Comparison of ENCODE assay signal across 15 mouse cellular contexts in the genomic region with DNA sequence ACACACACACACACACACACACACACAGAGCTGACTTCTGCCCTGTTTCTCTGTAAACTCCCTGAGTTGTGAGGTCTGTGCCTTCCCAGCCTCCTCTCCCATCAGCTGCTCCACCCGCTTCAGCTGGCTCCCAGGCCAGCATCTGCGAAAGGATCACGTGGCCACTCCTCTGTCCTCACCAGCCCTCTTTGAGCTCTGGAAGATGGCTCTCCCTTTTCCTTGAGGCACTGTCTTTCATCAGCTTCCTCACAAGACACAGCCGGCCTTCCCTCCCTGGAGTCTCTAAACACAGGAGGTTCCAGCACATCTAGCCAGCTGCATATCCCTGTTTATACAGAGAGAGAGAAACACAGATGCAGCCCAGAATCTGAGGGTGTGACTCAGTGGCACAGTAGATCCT. TPM values are rescaled to one million over a fixed set of nuclear protein-coding genes. Genes with fewer than 3 reads are reported as not detected.
DNase-seq lines count a peak whose midpoint lies in the region; ATAC-seq and TF ChIP-seq lines count a peak whose summit lies in the region.
"Had no signal": no experiment of that assay in that cellular context is flagged by ENCODE, and none has a peak within 500 bp of the region (broad histone marks: within the 10 kb centered on the region; RNA-seq: fewer than 3 reads in every experiment).

No protein-coding gene starts in this region.

- no peak for TF ChIP-seq CTCF in hindbrain, postnatal 0 days (IDR thresholded peaks at IDR 0.05; ENCODE audit: low read depth)

- intact Hi-C loops in heart, postnatal 36 days (cut with DNase I) = no loop called here
- intact Hi-C loops in heart, postnatal 25 days (cut with DNase I) = no loop called here

- peaks cover 3% of the 10 kb centered on the region; the same call in 1 of the 2 replicates for H3K9me3 ChIP-seq in heart, embryonic 10.5 days
- H3K9me3 ChIP-seq in hindbrain, postnatal 0 days (ENCODE audit: low read length) = no peaks in the 10 kb centered on the region

- DNase-seq in heart, embryonic 10.5 days (ENCODE audit: low spot score) = peak; percentile 75
- no peak for DNase-seq in heart, postnatal 36 days
- peak; percentile 15 for DNase-seq in urinary bladder, adult 2 months (ENCODE audit: low spot score)
- DNase-seq in urinary bladder, postnatal 10 days (ENCODE audit: low spot score) = no peak
- peak; percentile 32 for DNase-seq in heart, postnatal 25 days (ENCODE audit: low spot score)
- DNase-seq in natural killer cell, adult 2 months (ENCODE audit: low spot score in 2 of 2) = no peak
- no peak for DNase-seq in hindbrain, postnatal 0 days (ENCODE audit: low spot score)
- DNase-seq: adrenal gland, postnatal 14 days; cerebellum, adult 2 months; lung, postnatal 36 days had no signal

- 0 out of 2 replicates have a peak, but pooled peaks cover 4% of the 10 kb centered on the region for H3K4me1 ChIP-seq in heart, embryonic 10.5 days
- H3K4me1 ChIP-seq in hindbrain, postnatal 0 days (ENCODE audit: insufficient read depth, low read length) = no peaks in the 10 kb centered on the region
- H3K4me1 ChIP-seq: embryonic facial prominence, embryonic 12.5 days had no signal

- H3K36me3 ChIP-seq in heart, embryonic 10.5 days = no peaks in the 10 kb centered on the region
- H3K36me3 ChIP-seq in hindbrain, postnatal 0 days (ENCODE audit: insufficient read depth, low read length) = no peaks in the 10 kb centered on the region
- H3K36me3 ChIP-seq: embryonic facial prominence, embryonic 12.5 days; limb, embryonic 15.5 days had no signal

- WGBS in heart, embryonic 10.5 days = 26% methylated on average over 4 of the region's 4 CpGs
- 25% methylated on average over 4 of the region's 4 CpGs for WGBS in hindbrain, postnatal 0 days

- ATAC-seq in hindbrain, postnatal 0 days = no peak

- no peak overlapping the region for H3K4me2 ChIP-seq in hindbrain, postnatal 0 days (ENCODE audit: low read depth, low read length)
- H3K4me2 ChIP-seq: embryonic facial prominence, embryonic 12.5 days; limb, embryonic 15.5 days had no signal

- H3K9ac ChIP-seq in hindbrain, postnatal 0 days (replicated peaks; ENCODE audit: low read length) = no peak overlapping the region
- H3K9ac ChIP-seq: embryonic facial prominence, embryonic 12.5 days; limb, embryonic 15.5 days had no signal

- no peak overlapping the region for H3K4me3 ChIP-seq in heart, embryonic 10.5 days
- no peak overlapping the region for H3K4me3 ChIP-seq in hindbrain, postnatal 0 days (ENCODE audit: low read length)
- H3K4me3 ChIP-seq: embryonic facial prominence, embryonic 12.5 days; left cerebral cortex, adult 2 months; limb, embryonic 15.5 days had no signal

- H3K27me3 ChIP-seq in heart, embryonic 10.5 days (ENCODE audit: insufficient read depth, poor library complexity, severe bottlenecking) = no peaks in the 10 kb centered on the region
- no peaks in the 10 kb centered on the region for H3K27me3 ChIP-seq in hindbrain, postnatal 0 days (ENCODE audit: insufficient read depth, low read length)
- H3K27me3 ChIP-seq: embryonic facial prominence, embryonic 12.5 days; limb, embryonic 15.5 days had no signal

- H3K27ac ChIP-seq in heart, embryonic 10.5 days = no peak overlapping the region
- H3K27ac ChIP-seq in hindbrain, postnatal 0 days = no peak overlapping the region
- H3K27ac ChIP-seq: embryonic facial prominence, embryonic 12.5 days; kidney, postnatal 0 days; left cerebral cortex, adult 2 months; limb, embryonic 15.5 days had no signal

RNA-seq across cellular contexts. Expression of a gene that starts 22.3 kb away (rescaled TPM):
- 2.9 and 6.3 TPM in 2 replicates for polyA plus RNA-seq in heart, embryonic 10.5 days (2016; fragmentation: Nextera tagmentation; extraction: Ambion mirVana)
- total RNA-seq in heart, postnatal 36 days (2021) = 1 to 10 TPM in 1 of 2 experiments, under 1 TPM in 1; 0.56 to 1.0 TPM
- polyA plus RNA-seq in urinary bladder, adult 2 months (2012; rRNA removed) = 1.7 and 1.8 TPM in 2 replicates
- total RNA-seq in heart, postnatal 25 days (2021) = under 1 TPM; 0.42 to 0.81 TPM
- total RNA-seq in hindbrain, postnatal 0 days (2014; rRNA removed) = 5.3 and 5.5 TPM in 2 replicates
- 2.7 and 3.0 TPM in 2 replicates for polyA plus RNA-seq in hindbrain, postnatal 0 days (2015; fragmentation: Nextera tagmentation; extraction: Ambion mirVana)

RNA-seq across cellular contexts. Expression of a gene that starts 38.3 kb away (rescaled TPM):
- 0.16 TPM in 2 replicates for polyA plus RNA-seq in heart, embryonic 10.5 days (2016; fragmentation: Nextera tagmentation; extraction: Ambion mirVana)
- total RNA-seq in heart, postnatal 36 days (2021) = not detected
- 1.0 and 1.2 TPM in 2 replicates for polyA plus RNA-seq in urinary bladder, adult 2 months (2012; rRNA removed)
- total RNA-seq in heart, postnatal 25 days (2021) = not detected
- 0.25 TPM in 1 of 2 replicates, not detected in the other for total RNA-seq in hindbrain, postnatal 0 days (2014; rRNA removed)
- 0.05 TPM in 1 of 2 replicates, not detected in the other for polyA plus RNA-seq in hindbrain, postnatal 0 days (2015; fragmentation: Nextera tagmentation; extraction: Ambion mirVana)
- total RNA-seq: adrenal gland, postnatal 14 days had no signal
- polyA plus RNA-seq: midbrain, postnatal 0 days had no signal

Comparison
In these comparisons a context has a peak if more than half of its experiments do, and no peak if none do; other contexts are left out.
1. DNase-seq: peak in heart, embryonic 10.5 days (single experiment), urinary bladder, adult 2 months (single experiment) and heart, postnatal 25 days (single experiment); none in heart, postnatal 36 days (0 of 2), urinary bladder, postnatal 10 days (single experiment), natural killer cell, adult 2 months (0 of 2) and hindbrain, postnatal 0 days (single experiment).